Mouse (Mus musculus) neural tube, embryonic 14.5 days (tissue): Measurements from ENCODE around the gene 4930522H14Rik. TPM values are rescaled to one million over a fixed set of nuclear protein-coding genes. Genes with fewer than 3 reads are reported as not detected.

ENCODE experiments used
- ATAC-seq: fragments of 200-750 bp; cut with Nextera tagmentation; 2 replicates; pipeline ENCODE4 v1.8.0; 2017; ENCODE audit warnings: low read depth, mild to moderate bottlenecking, moderate TSS enrichment, moderate library complexity
- H3K27ac ChIP-seq: fragments of 300-500 bp; sonication (generic); 2 replicates; pipeline ENCODE4 v1.5.1; 2014; ENCODE audit warnings: low read depth, mild to moderate bottlenecking, control low read depth, low read length, moderate library complexity, mixed read lengths
- H3K27me3 ChIP-seq: fragments of 300-500 bp; sonication (generic); 2 replicates; pipeline ENCODE4 v1.6.1; 2014; ENCODE audit warnings: low read length; ENCODE audit not compliant: control insufficient read depth, insufficient read depth
- H3K36me3 ChIP-seq: fragments of 300-500 bp; sonication (generic); 2 replicates; pipeline ENCODE4 v1.6.1; 2014; ENCODE audit warnings: low read length, mixed read lengths; ENCODE audit not compliant: control insufficient read depth, insufficient read depth
- H3K4me1 ChIP-seq: fragments of 300-500 bp; sonication (generic); 2 replicates; pipeline ENCODE4 v1.6.1; 2014; ENCODE audit warnings: low read length; ENCODE audit not compliant: control insufficient read depth, insufficient read depth
- H3K4me2 ChIP-seq: fragments of 300-500 bp; sonication (generic); 2 replicates; pipeline ENCODE4 v1.6.1; 2014; ENCODE audit warnings: mild to moderate bottlenecking, low read depth, low read length, control low read depth
- H3K4me3 ChIP-seq: fragments of 300-500 bp; sonication (generic); 2 replicates; pipeline ENCODE4 v1.5.1; 2014; ENCODE audit warnings: low read depth, low read length, control low read depth, mixed read lengths
- H3K9ac ChIP-seq: fragments of 300-500 bp; sonication (generic); replicated peaks from 2 replicates; pipeline ENCODE4 v1.6.1; 2014; ENCODE audit warnings: low read depth, mild to moderate bottlenecking, control low read depth, low read length, mixed read lengths
- H3K9me3 ChIP-seq: fragments of 300-500 bp; sonication (generic); 2 replicates; pipeline ENCODE4 v1.6.1; 2016; ENCODE audit warnings: low read length; ENCODE audit not compliant: control insufficient read depth
- WGBS: fragments of 180-500 bp; shearing (Covaris S2); extraction: QIAGEN DNeasy Blood & Tissue Kit; methylation state at CpG from one replicate; pipeline ENCODE4 v1.1.7; 2014; 5-methylcytosine and 5-hydroxymethylcytosine counted together
- polyA plus RNA-seq: library from polyadenylated mRNA; unstranded; fragments of >200 nt; fragmentation: Nextera tagmentation; extraction: Ambion mirVana; gene quantifications from 2 replicates; pipeline ENCODE4 v1.2.1, GENCODE M21; 2014

4930522H14Rik gene
- polyA plus RNA-seq, 1 experiment from 2014 or later: not detected

DNA sequence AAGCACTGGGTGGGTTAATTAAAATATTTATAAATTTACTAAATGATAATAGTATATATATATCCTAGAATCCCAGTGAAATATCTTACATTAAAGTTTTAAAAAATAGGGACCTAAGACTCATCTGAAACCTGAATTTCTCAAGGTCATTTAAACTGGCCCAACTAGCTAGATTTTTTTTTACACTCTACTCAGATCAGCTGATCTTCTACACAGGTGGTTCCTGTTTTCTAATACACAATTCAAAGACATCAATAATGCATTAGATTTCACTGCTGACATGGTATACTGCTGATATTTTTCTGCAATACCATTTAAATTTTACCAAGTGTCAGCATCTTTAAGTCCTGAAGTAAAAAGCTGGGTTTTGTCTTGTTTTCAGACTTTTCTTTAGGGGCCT is 67.2 kb downstream of the 4930522H14Rik start:
- Histone ChIP-seq H3K4me1 (no peaks in the 10 kb centered on the region), H3K4me2 (no peak overlapping the region), H3K4me3 (no peak overlapping the region), H3K36me3 (no peaks in the 10 kb centered on the region), H3K27ac (no peak overlapping the region), H3K9ac (no peak overlapping the region), H3K9me3 (no peaks in the 10 kb centered on the region), H3K27me3 (no peaks in the 10 kb centered on the region)
- ATAC-seq: no peak

GRCm38 (mm10) chr4:109460421-109461179 is 70.5 kb downstream of the 4930522H14Rik start:
- ATAC-seq: no peak
- no peaks in the 10 kb centered on the region for H3K36me3 ChIP-seq
- H3K27me3 ChIP-seq: no peaks in the 10 kb centered on the region
- no peak overlapping the region for H3K4me3 ChIP-seq
- no peak overlapping the region for H3K27ac ChIP-seq
- H3K9ac ChIP-seq: no peak overlapping the region
- H3K4me1 ChIP-seq: no peaks in the 10 kb centered on the region
- H3K9me3 ChIP-seq: no peaks in the 10 kb centered on the region
- H3K4me2 ChIP-seq: no peak overlapping the region
- WGBS: 65% methylated on average over 3 of the region's 3 CpGs

GRCm38 (mm10) chr4:109456821-109457220 is 74.3 kb downstream of the 4930522H14Rik start:
- WGBS: 88% methylated on average over 6 of the region's 6 CpGs
- Histone ChIP-seq H3K27me3 (no peaks in the 10 kb centered on the region), H3K4me3 (no peak overlapping the region), H3K4me1 (no peaks in the 10 kb centered on the region), H3K36me3 (no peaks in the 10 kb centered on the region; the same call in 1 of the 2 replicates), H3K4me2 (no peak overlapping the region), H3K9me3 (no peaks in the 10 kb centered on the region), H3K27ac (no peak overlapping the region), H3K9ac (no peak overlapping the region)
- ATAC-seq: no peak

Other genes starting within 250 kb of the 4930522H14Rik start
- 3.2 and 4.9 TPM in 2 replicates for gene Ttc39a, start 124.7 kb downstream of the 4930522H14Rik start, polyA plus RNA-seq
- gene Rnf11, start 46.6 kb downstream of the 4930522H14Rik start, polyA plus RNA-seq: 95.5 and 99.6 TPM in 2 replicates
- gene Cdkn2c, start 135.9 kb upstream of the 4930522H14Rik start, polyA plus RNA-seq: 1.0 and 1.6 TPM in 2 replicates
- gene Faf1, start 145.3 kb upstream of the 4930522H14Rik start, polyA plus RNA-seq: 42.2 and 47.8 TPM in 2 replicates